Mouse (Mus musculus): ENCODE results near the gene Fancg.
"Not testable (repeated sequence)": the region's sequence is repeated elsewhere in the genome, so short reads cannot be mapped to it uniquely, and the experiment has no call there.

Gene Fancg

DNA sequence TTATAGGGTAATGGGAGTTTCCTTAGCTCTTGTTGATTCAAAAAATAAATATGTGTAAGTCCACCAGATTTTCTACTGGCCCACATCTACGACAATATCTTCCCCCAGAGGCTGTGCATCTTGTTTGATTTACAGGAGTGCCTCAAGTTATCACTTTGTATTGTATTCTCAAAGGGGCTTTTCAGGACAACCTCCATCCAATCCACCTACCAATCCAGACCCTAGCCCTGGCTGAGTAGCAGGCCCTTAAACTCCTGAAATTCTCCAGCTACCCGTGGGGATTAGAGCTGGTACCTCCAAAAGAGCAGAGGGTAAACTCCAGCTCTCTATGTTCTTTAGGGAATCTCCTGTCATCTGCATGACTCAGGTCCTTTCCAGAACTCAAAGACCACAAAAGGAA is 12.3 kb downstream of the Fancg start:
- DNase-seq = no peak

DNA sequence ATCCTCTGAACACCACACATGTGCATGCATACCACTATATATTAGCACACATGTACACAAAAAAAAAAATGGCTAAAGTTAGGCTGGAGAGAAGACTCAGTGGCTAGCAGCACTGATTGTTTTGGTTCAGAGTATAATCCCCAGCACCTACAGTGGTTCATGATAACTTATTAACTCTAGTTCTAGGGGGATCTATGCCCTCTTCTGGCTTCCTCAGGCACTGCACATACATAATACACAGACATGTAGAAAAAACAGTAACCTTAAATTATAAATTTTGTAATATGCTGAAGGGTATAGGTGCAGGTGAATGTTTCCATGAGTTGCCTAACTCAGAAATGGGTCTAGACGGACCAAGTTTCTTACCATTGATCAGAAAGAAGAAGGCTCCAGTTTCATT is 22.0 kb downstream of the Fancg start:
- peak in 1 of 2 experiments; percentile 14 for DNase-seq

DNA sequence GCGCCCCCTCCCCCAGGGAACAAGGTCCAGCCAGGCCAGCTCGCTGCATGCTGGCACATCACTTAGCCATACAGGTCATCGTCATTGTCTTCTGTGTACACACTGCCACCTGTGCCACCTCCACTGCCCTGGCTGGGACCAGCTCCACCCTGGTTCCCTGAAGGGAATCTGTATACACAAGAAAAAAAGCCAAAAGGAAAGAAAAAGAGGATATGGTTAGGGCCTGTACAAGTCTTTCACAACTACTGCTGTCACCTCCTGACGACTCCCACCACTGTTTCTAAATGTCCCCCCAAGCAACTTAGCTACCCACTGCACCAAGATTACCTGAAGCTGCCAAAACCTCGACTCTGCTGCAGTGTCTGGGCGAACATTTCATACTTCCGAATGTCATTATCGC is 29.8 kb downstream of the Fancg start:
- DNase-seq = not testable (repeated sequence)

DNA sequence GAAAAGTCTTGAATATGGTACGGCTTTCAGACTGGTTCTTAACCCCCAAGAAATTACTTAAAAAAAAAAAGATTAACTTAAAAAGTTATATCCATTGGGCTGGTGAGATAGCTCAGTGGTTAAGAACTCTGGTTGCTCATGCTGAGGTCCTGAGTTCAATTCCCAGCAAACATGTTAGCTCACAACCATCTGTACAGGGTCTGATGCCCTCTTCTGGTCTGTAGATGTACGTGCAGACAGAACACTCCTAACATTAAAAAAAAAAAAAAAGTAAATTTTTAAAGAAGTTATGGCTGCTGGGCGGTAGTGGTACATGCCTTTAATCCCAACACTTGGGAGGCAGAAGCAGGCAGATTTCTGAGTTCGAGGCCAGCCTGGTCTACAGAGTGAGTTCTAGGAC is 32.2 kb downstream of the Fancg start:
- no peak for DNase-seq

DNA sequence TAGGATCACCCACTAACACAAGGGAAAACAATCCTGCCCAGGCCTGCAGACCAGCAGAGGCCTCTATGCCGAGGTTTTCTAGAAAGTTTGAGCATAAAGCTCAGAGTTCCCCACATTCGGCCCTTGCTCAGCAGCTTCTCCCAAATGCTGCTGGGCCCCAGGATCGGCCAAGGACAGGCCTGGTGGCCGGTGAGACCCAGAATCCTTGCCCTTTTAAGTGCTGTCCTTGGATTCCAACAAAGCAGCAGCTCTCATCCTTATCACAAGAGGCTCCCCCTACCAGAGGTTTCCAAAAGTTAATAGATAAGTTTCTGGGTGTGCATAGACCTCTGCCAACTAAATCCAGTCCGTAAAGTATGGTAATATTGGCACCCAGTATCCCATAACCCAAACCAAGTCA is 36.4 kb downstream of the Fancg start:
- no peak for DNase-seq

DNA sequence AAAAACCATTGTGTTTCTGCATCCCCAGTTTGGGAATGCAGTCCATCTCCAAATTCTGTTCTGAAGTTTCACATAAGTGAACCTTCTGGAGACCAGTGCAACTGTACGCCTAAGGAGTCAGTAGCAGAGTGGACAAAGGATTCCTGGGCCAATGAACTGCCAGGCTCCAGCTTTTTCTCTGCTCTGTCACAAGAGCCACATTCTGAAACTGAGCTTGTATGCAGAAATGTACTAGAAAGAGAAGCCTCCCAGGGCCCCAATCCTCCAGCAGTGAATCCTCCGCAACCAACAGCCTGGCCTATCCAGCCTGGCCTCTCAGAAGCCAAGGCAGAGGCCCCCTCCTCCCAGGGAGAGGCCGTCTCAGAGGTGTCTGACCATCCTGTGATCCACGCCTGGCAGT is 37.4 kb downstream of the Fancg start:
- no peak for DNase-seq

DNA sequence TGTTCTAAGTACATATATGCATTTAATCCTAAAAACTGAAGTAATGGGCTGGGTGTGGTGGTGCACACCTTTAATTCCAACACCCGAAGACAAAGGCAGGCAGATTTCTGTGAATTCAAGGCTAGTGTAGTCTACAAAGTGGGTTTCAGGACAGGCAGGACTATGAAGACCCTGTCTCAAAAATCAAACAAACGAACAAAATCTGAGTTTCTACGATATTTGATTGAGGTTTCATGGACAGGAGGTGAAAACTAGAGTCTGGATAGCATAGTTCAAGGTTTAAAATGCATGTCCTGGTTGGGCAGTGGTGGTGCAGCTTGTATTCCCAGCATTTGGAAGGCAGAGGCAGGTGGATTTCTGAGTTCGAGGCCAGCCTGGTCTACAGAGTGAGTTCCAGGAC is 41.0 kb downstream of the Fancg start, which contains the start of gene 1700022I11Rik:
1700022I11Rik (plus strand) TSS at position 301 of the 400 bp plus-strand sequence.
- no peak for DNase-seq

DNA sequence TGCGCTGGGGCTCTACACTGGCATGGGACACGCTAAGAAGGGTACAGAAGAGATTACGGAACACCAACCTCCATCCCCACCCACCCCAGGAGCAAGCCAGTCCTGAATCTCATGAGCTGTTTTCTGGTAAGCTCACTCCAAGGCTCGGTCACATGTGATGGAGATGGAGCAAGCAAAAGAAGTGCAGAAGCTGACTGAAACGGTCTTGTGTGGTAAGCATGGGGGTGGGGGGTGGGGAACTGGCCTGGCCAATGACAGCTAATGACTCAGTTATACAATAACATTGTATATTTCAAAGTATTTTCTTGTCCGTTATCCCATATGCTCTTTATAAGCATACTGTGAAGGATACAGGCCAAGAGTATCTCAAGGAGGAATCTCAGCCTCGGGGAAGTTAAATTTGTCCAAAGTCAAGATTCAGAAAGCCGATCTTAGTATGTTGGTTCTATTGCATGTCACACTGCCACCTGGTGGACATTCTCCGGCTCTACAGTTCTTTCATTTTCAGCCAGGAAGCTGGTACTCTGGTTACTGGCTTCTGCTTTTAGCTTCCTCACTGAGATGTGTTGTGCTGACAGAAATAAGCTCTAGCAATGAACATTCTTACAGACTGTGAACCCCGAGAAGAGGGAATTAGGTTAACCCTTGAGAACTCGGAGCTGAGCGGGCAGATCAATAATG is 45.1 kb downstream of the Fancg start:
- DNase-seq = peak; percentile 46 to 59

DNA sequence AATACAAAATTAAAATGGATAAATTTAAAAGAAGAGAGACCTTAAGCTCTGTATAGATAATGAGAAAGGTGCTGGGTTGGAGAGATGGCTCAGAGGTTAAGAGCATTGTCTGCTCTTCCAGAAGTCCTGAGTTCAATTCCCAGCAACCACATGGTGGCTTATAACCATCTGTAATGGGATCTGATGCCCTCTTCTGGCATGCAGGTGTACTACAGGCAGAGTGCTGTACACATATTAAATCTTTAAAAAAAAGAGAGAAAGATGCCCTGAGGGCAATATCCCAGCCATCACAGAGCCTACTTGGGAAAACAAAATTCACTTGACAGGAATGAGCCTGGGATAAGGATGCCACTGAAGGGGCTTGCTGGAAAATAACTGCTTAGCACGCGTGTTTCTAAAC is 46.8 kb downstream of the Fancg start:
- DNase-seq = peak; percentile 28 to 30

DNA sequence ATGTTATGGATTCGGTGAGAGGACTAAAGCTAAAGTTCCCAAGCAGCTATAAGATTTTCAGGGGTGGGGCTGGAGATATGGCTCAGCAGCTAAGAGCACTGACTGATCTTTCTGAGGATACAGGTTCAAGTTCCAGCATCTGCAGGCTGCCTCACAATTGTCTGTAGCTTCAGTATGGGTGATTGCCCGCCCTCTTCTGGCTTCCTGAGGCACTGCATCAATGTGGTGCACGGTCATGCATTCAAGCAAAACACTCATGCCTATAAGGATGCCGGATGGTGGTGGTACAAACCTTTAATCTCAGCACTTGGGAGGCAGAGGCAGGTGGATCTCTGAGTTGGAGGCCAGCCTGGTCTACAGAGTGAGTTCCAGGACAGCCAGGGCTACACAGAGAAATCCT is 48.7 kb downstream of the Fancg start:
- peak; percentile 74 to 77 for DNase-seq

GRCm38 (mm10) chr4:42959382-42959781 is 50.9 kb downstream of the Fancg start:
- no peak for DNase-seq

DNA sequence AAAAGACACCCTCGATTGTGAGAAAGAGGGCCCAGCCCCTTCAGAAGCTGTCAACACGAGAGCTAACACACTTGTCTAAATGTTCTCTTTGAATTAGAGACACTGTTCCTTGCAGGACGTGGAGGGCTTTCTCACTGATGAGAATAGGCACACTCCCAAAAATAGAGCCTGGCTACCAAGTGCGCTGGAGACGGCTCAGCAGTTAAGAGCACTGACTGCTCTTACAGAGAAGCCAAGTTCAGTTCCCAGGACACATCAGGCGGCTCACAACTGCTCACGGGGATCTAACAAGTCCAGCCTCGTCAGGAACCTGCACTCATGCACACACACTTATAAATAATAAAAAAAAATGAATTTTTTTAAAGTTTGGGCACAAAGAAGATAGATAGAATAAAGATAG is 51.4 kb downstream of the Fancg start:
- no peak for DNase-seq

- no peak for DNase-seq
These were observed 52.3 kb downstream of the Fancg start for GRCm38 (mm10) chr4:42957979-42958378.

DNA sequence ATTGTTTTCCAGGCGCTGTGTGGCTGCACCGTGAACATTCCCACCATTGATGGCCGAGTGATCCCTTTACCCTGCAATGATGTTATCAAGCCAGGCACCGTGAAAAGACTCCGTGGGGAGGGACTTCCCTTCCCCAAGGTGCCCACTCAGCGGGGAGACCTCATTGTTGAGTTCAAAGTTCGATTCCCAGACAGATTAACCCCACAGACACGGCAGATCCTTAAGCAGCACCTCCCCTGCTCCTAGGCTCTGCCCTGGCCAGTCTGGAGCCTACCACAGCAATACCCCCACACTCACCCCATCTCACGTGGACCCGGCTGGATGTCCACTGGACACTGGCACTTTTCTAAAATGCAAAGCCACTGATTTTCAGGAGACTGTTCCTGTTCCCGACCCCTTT is 53.0 kb downstream of the Fancg start:
- DNase-seq = no peak

GRCm38 (mm10) chr4:42956581-42956980 is 53.7 kb downstream of the Fancg start:
- DNase-seq = no peak

DNA sequence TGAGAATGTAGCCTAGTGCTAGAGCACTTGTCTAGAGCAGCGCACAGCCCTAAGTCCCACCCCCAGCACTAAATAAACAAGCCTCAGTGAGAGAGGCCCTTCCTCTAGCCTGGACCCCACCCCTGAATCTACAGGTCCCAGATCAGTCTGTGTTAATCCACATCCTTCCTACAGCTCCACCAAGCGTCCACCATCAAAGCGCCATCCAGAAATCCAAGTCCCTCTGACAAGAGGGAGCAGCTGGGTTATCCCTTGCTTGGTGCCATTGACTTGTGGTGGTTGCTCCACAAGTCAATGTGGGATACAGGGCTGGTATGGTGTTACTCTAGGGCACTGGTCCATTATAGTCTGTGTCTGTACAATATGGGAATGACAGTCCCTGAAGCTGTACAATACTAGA is 55.1 kb downstream of the Fancg start:
- no peak for DNase-seq

DNA sequence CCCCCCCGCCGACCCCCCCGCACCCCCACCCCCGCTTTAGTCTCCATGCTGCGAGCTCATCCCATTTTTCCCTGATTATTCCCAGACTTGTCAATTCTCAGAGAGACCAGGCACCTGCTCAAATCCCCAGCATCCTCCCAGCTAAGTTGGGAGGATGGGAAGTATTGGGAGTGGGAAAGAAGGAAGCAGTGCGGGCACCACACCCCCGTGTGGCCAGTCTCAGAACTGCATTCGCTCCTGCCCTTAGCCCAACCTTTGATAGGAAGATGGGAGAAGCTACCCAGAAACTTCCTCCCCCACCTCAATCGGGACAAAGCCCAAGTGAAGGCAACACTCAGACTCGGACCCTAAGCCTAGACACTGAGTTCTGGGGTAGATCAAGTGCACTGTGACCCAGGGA is 56.0 kb downstream of the Fancg start:
- DNase-seq = peak; percentile 87 to 88

DNA sequence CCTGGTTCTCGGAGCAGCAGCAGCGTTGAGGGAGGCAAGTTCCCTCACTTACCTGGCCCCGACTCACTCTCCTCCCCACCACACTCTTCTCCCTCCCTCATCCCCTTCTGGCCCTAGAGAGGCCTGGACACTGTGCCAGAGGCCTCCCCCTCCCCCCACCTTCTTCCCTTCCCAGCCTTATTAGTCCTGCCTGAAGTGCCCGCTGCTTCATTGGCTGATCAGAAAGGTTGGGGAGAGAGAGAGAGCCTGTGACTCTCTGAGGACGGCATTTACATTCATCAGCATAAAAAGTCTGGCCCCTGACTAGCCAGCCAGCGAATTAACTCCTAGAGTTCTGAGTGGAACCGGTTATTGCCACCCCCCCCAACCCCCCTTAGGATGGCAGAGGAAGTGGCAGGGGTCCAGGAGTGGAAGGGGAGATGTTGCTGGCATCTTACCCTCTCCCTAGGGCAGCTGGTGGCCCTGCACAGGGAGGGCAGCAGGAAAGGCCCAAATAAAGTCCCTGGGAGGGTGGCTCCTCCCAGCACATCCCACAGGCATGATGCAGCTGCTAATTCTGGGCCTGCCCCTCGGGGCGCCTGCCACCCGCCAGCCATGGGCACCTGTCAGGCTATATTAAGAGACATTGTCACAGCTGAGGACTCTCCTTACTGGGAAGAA is 56.7 kb downstream of the Fancg start:
- DNase-seq = peak; percentile 18 to 45

DNA sequence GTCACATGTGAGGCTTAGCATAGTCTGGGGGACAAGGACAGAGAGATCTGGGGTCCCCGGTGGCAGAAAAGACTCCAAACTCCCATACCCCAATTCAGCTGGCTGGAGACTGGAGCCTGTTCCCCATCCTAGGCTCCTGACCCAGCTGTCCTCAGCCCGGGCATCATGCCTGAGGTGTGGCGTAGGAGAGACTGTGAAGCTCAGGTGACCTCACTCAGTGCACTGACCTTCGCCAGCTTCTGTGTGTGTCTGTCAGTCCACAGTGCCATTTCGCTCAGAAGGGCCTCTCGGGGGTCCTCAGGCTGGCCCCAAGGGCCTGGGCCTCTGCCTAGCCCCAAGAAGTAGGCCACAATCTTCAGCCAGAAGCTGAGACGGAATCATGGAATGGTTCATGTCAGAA is 57.7 kb downstream of the Fancg start:
- no peak for DNase-seq

Data from kidney, postnatal 4 days (tissue).